Mouse (Mus musculus): Measurements from ENCODE around the gene Oaz3. TPM values are rescaled to one million over a fixed set of nuclear protein-coding genes. Genes with fewer than 3 reads are reported as not detected.

The Oaz3 gene
- total and polyA plus RNA-seq, 3 experiments, result 0.89 to 0.91 TPM; not detected in 1

DNA sequence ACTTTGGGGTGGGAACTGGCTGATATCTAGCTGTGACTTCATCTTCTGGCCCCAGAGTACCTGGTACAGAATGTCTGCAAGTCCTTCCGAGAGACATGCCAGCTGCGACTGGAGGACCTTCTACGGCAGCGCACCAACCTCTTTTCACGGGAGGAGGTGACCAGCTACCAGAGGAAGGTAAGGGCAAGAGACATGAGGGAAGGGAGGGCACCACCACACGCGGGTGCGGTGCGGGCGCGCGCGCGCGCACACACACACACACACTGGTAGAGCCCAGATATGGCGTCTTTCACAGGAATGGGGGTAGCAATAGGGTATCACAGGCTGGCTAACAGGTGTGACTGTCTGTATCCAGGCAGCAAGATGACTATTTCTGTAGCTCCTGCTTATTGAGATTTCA lies 54.3 kb downstream of the Oaz3 start:
- no peak for DNase-seq (ENCODE audit: low read depth, low spot score)
- Histone ChIP-seq H3K4me3 (ENCODE audit: control insufficient read depth in 1 of 2, insufficient read depth in 1 of 2, low read depth in 2 of 2, low read length in 2 of 2) (no peak overlapping the region), H3K9ac (ENCODE audit: control insufficient read depth, low read depth, low read length, poor library complexity, severe bottlenecking) (no peak overlapping the region), H3K79me2 (ENCODE audit: control insufficient read depth, insufficient read depth, low read length, poor library complexity) (no peaks in the 10 kb centered on the region), H3K4me1 (ENCODE audit: control insufficient read depth in 1 of 2, insufficient read depth in 2 of 2, low read length in 2 of 2) (no peaks in the 10 kb centered on the region), H3K9me3 (replicated peaks; ENCODE audit: insufficient read depth, low read length) (no peaks in the 10 kb centered on the region), H3K36me3 (ENCODE audit: control insufficient read depth in 1 of 2, insufficient read depth in 2 of 2, low read length in 2 of 2) (no peaks in the 10 kb centered on the region), H3K27ac (ENCODE audit: control insufficient read depth, low read depth, low read length) (no peak overlapping the region), H3K27me3 (ENCODE audit: control insufficient read depth in 1 of 2, insufficient read depth in 2 of 2, low read length in 2 of 2) (peaks cover 2 to 4% of the 10 kb centered on the region in 2 experiments)
- no peak for TF ChIP-seq BHLHE40 (IDR thresholded peaks at IDR 0.05; ENCODE audit: borderline replicate concordance, low read depth, low read length)
- no peak for TF ChIP-seq EP300 (IDR thresholded peaks at IDR 0.05; ENCODE audit: low read depth in 1 of 2, low read length in 2 of 2)
- no peak for TF ChIP-seq NRF1 (IDR thresholded peaks at IDR 0.05; ENCODE audit: insufficient read depth, low read depth, low read length, poor library complexity, severe bottlenecking)
- no peak for TF ChIP-seq ETS1 (IDR thresholded peaks at IDR 0.05; ENCODE audit: low read depth, low read length)
- no peak for TF ChIP-seq MYC (IDR thresholded peaks at IDR 0.05; ENCODE audit: low read depth, low read length)
- TF ChIP-seq MAX (IDR thresholded peaks at IDR 0.05; ENCODE audit: low read length), result no peak

GRCm38 (mm10) chr3:94388047-94388446 lies 55.7 kb downstream of the Oaz3 start:
- peaks cover 2% of the 10 kb centered on the region in 2 experiments for H3K27me3 ChIP-seq (ENCODE audit: control insufficient read depth in 1 of 2, insufficient read depth in 2 of 2, low read length in 2 of 2)
- no peaks in the 10 kb centered on the region for H3K9me3 ChIP-seq (replicated peaks; ENCODE audit: insufficient read depth, low read length)
- H3K79me2 ChIP-seq (ENCODE audit: control insufficient read depth, insufficient read depth, low read length, poor library complexity), result no peaks in the 10 kb centered on the region
- H3K4me3 ChIP-seq (ENCODE audit: control insufficient read depth in 1 of 2, insufficient read depth in 1 of 2, low read depth in 2 of 2, low read length in 2 of 2), result no peak overlapping the region
- TF ChIP-seq MAFK (IDR thresholded peaks at IDR 0.05; ENCODE audit: borderline replicate concordance, low read depth, low read length), result no peak
- TF ChIP-seq RAD21 (IDR thresholded peaks at IDR 0.05; ENCODE audit: low read depth, low read length), result no peak
- no peak for TF ChIP-seq NRF1 (IDR thresholded peaks at IDR 0.05; ENCODE audit: insufficient read depth, low read depth, low read length, poor library complexity, severe bottlenecking)
- no peak for TF ChIP-seq ZMIZ1 (IDR thresholded peaks at IDR 0.05; ENCODE audit: low read depth, low read length)
- TF ChIP-seq NELFE (IDR thresholded peaks at IDR 0.05; ENCODE audit: low read depth, low read length), result no peak
- no peak for TF ChIP-seq MAZ (IDR thresholded peaks at IDR 0.05; ENCODE audit: low read depth, low read length)
- TF ChIP-seq JUND (IDR thresholded peaks at IDR 0.05; ENCODE audit: low read depth, low read length), result no peak
- no peak for TF ChIP-seq ZC3H11A (IDR thresholded peaks at IDR 0.05; ENCODE audit: low read depth, low read length)
- TF ChIP-seq ZKSCAN1 (IDR thresholded peaks at IDR 0.05; ENCODE audit: low read depth, low read length), result no peak
- no peak for TF ChIP-seq TCF12 (IDR thresholded peaks at IDR 0.05; ENCODE audit: low read depth, low read length)
- no peak for TF ChIP-seq EP300 (IDR thresholded peaks at IDR 0.05; ENCODE audit: low read depth in 1 of 2, low read length in 2 of 2)
- TF ChIP-seq HCFC1 (IDR thresholded peaks at IDR 0.05; ENCODE audit: low read depth, low read length), result no peak
- TF ChIP-seq BHLHE40 (IDR thresholded peaks at IDR 0.05; ENCODE audit: borderline replicate concordance, low read depth, low read length), result no peak
- TF ChIP-seq MEF2A (IDR thresholded peaks at IDR 0.05; ENCODE audit: extremely low read depth, insufficient replicate concordance, low read depth, low read length, poor library complexity, severe bottlenecking), result no peak
- no peak for TF ChIP-seq SMC3 (IDR thresholded peaks at IDR 0.05; ENCODE audit: low read depth, low read length)
- no peak for TF ChIP-seq GABPA (IDR thresholded peaks at IDR 0.05; ENCODE audit: low read depth, low read length)
- no peak for TF ChIP-seq UBTF (IDR thresholded peaks at IDR 0.05; ENCODE audit: borderline replicate concordance, insufficient read depth, low read depth, low read length)
- TF ChIP-seq MAX (IDR thresholded peaks at IDR 0.05; ENCODE audit: low read length), result no peak
- no peak for TF ChIP-seq CHD1 (IDR thresholded peaks at IDR 0.05; ENCODE audit: low read depth, low read length)
- TF ChIP-seq GATA1 (IDR thresholded peaks at IDR 0.05; ENCODE audit: low read depth, low read length), result no peak
- no peaks in the 10 kb centered on the region for H3K36me3 ChIP-seq (ENCODE audit: control insufficient read depth in 1 of 2, insufficient read depth in 2 of 2, low read length in 2 of 2)
- no peak overlapping the region for H3K27ac ChIP-seq (ENCODE audit: control insufficient read depth, low read depth, low read length)
- H3K9ac ChIP-seq (ENCODE audit: control insufficient read depth, low read depth, low read length, poor library complexity, severe bottlenecking), result no peak overlapping the region
- no peaks in the 10 kb centered on the region for H3K4me1 ChIP-seq (ENCODE audit: control insufficient read depth in 1 of 2, insufficient read depth in 2 of 2, low read length in 2 of 2)
- no peak for DNase-seq (ENCODE audit: low read depth, low spot score)

All from MEL (cell line).